Mouse (Mus musculus): ENCODE results near the gene Eef2k. TPM values are rescaled to one million over a fixed set of nuclear protein-coding genes. Genes with fewer than 3 reads are reported as not detected.

The Eef2k gene
- polyA plus RNA-seq, 1 experiment from 2014 or later, result 27.9 TPM

- Histone ChIP-seq H3K27me3 (ENCODE audit: insufficient read depth, low read length) (no peaks in the 10 kb centered on the region), H3K27ac (ENCODE audit: low read length) (0 out of 2 replicates have a peak overlapping the region, but pooled peaks have one; percentile 39), H3K9me3 (ENCODE audit: low read length) (no peaks in the 10 kb centered on the region), H3K4me2 (replicated peaks; ENCODE audit: low read depth, low read length) (no peak overlapping the region), H3K36me3 (ENCODE audit: insufficient read depth, low read length) (peaks cover 12% of the 10 kb centered on the region; the same call in 1 of the 2 replicates), H3K4me3 (ENCODE audit: low read length) (no peak overlapping the region), H3K9ac (replicated peaks; ENCODE audit: low read length) (0 out of 2 replicates have a peak overlapping the region, but pooled peaks have one; percentile 45), H3K4me1 (ENCODE audit: insufficient read depth, low read length) (peaks cover 54% of the 10 kb centered on the region)
- ATAC-seq (ENCODE audit: low FRiP score, low TSS enrichment), result no peak
- WGBS, result 35% methylated on average over 7 of the region's 7 CpGs
Measured at GRCm38 (mm10) chr7:120862626-120863025, 20.0 kb downstream of the Eef2k start.

- no peak for ATAC-seq (ENCODE audit: low FRiP score, low TSS enrichment)
- WGBS, result 47% methylated on average over 5 of the region's 5 CpGs
- H3K4me1 ChIP-seq (ENCODE audit: insufficient read depth, low read length), result peaks cover 54% of the 10 kb centered on the region
Measured at GRCm38 (mm10) chr7:120863476-120863875, 20.8 kb downstream of the Eef2k start.

GRCm38 (mm10) chr7:120865100-120865499, 22.5 kb downstream of the Eef2k start:
- Histone ChIP-seq H3K4me1 (ENCODE audit: insufficient read depth, low read length) (peaks cover 60% of the 10 kb centered on the region), H3K27me3 (ENCODE audit: insufficient read depth, low read length) (no peaks in the 10 kb centered on the region), H3K36me3 (ENCODE audit: insufficient read depth, low read length) (0 out of 2 replicates have a peak, but pooled peaks cover under 1% of the 10 kb centered on the region), H3K4me3 (ENCODE audit: low read length) (no peak overlapping the region), H3K4me2 (replicated peaks; ENCODE audit: low read depth, low read length) (peak overlapping the region; percentile 15), H3K27ac (ENCODE audit: low read length) (peak overlapping the region; percentile 75; the same call in 1 of the 2 replicates), H3K9ac (replicated peaks; ENCODE audit: low read length) (0 out of 2 replicates have a peak overlapping the region, but pooled peaks have one; percentile 15), H3K9me3 (ENCODE audit: low read length) (no peaks in the 10 kb centered on the region)
- ATAC-seq (ENCODE audit: low FRiP score, low TSS enrichment), result peak; percentile 93
- 13% methylated on average over 7 of the region's 7 CpGs for WGBS

More at GRCm38 (mm10) chr7:120863476-120863875, 20.8 kb downstream of the Eef2k start:
- Histone ChIP-seq H3K9ac (replicated peaks; ENCODE audit: low read length) (peak overlapping the region; percentile 45), H3K36me3 (ENCODE audit: insufficient read depth, low read length) (peaks cover 9% of the 10 kb centered on the region; the same call in 1 of the 2 replicates), H3K4me3 (ENCODE audit: low read length) (no peak overlapping the region), H3K9me3 (ENCODE audit: low read length) (no peaks in the 10 kb centered on the region), H3K27me3 (ENCODE audit: insufficient read depth, low read length) (no peaks in the 10 kb centered on the region), H3K27ac (ENCODE audit: low read length) (0 out of 2 replicates have a peak overlapping the region, but pooled peaks have one; percentile 39), H3K4me2 (replicated peaks; ENCODE audit: low read depth, low read length) (no peak overlapping the region)

GRCm38 (mm10) chr7:120865832-120866231, 23.2 kb downstream of the Eef2k start:
- WGBS, result 65% methylated on average over 4 of the region's 4 CpGs
- no peaks in the 10 kb centered on the region for H3K27me3 ChIP-seq (ENCODE audit: insufficient read depth, low read length)
- peak overlapping the region; percentile 75 for H3K27ac ChIP-seq (ENCODE audit: low read length)
- H3K4me1 ChIP-seq (ENCODE audit: insufficient read depth, low read length), result peaks cover 56% of the 10 kb centered on the region
- ATAC-seq (ENCODE audit: low FRiP score, low TSS enrichment), result peak; percentile 36; the same call in 1 of the 2 replicates
- no peak overlapping the region for H3K4me3 ChIP-seq (ENCODE audit: low read length)
- no peaks in the 10 kb centered on the region for H3K9me3 ChIP-seq (ENCODE audit: low read length)
- H3K36me3 ChIP-seq (ENCODE audit: insufficient read depth, low read length), result no peaks in the 10 kb centered on the region
- no peak overlapping the region for H3K4me2 ChIP-seq (replicated peaks; ENCODE audit: low read depth, low read length)
- no peak overlapping the region; the same call in 1 of the 2 replicates for H3K9ac ChIP-seq (replicated peaks; ENCODE audit: low read length)

GRCm38 (mm10) chr7:120866684-120867083, 24.1 kb downstream of the Eef2k start:
- Histone ChIP-seq H3K4me2 (replicated peaks; ENCODE audit: low read depth, low read length) (no peak overlapping the region), H3K27ac (ENCODE audit: low read length) (no peak overlapping the region), H3K4me1 (ENCODE audit: insufficient read depth, low read length) (peaks cover 48% of the 10 kb centered on the region), H3K36me3 (ENCODE audit: insufficient read depth, low read length) (no peaks in the 10 kb centered on the region), H3K9me3 (ENCODE audit: low read length) (no peaks in the 10 kb centered on the region), H3K9ac (replicated peaks; ENCODE audit: low read length) (no peak overlapping the region), H3K27me3 (ENCODE audit: insufficient read depth, low read length) (no peaks in the 10 kb centered on the region), H3K4me3 (ENCODE audit: low read length) (no peak overlapping the region)
- 86% methylated on average over 2 of the region's 2 CpGs for WGBS
- ATAC-seq (ENCODE audit: low FRiP score, low TSS enrichment), result no peak

- Histone ChIP-seq H3K36me3 (ENCODE audit: insufficient read depth, low read length) (no peaks in the 10 kb centered on the region), H3K4me1 (ENCODE audit: insufficient read depth, low read length) (peaks cover 38% of the 10 kb centered on the region), H3K9ac (replicated peaks; ENCODE audit: low read length) (no peak overlapping the region), H3K9me3 (ENCODE audit: low read length) (no peaks in the 10 kb centered on the region), H3K27ac (ENCODE audit: low read length) (no peak overlapping the region), H3K4me3 (ENCODE audit: low read length) (no peak overlapping the region), H3K4me2 (replicated peaks; ENCODE audit: low read depth, low read length) (no peak overlapping the region), H3K27me3 (ENCODE audit: insufficient read depth, low read length) (no peaks in the 10 kb centered on the region)
- ATAC-seq (ENCODE audit: low FRiP score, low TSS enrichment), result no peak
- WGBS, result 64% methylated on average over 1 of the region's 1 CpGs
Measured at GRCm38 (mm10) chr7:120867720-120868119, 25.1 kb downstream of the Eef2k start.

- no peaks in the 10 kb centered on the region for H3K27me3 ChIP-seq (ENCODE audit: insufficient read depth, low read length)
- no peak overlapping the region for H3K4me2 ChIP-seq (replicated peaks; ENCODE audit: low read depth, low read length)
- no peak overlapping the region for H3K9ac ChIP-seq (replicated peaks; ENCODE audit: low read length)
- H3K36me3 ChIP-seq (ENCODE audit: insufficient read depth, low read length), result no peaks in the 10 kb centered on the region
- 36% methylated on average over 5 of the region's 5 CpGs for WGBS
- H3K27ac ChIP-seq (ENCODE audit: low read length), result peak overlapping the region; percentile 29
- no peak overlapping the region for H3K4me3 ChIP-seq (ENCODE audit: low read length)
- no peaks in the 10 kb centered on the region for H3K9me3 ChIP-seq (ENCODE audit: low read length)
- ATAC-seq (ENCODE audit: low FRiP score, low TSS enrichment), result peak; percentile 46; the same call in 1 of the 2 replicates
- peaks cover 19% of the 10 kb centered on the region for H3K4me1 ChIP-seq (ENCODE audit: insufficient read depth, low read length)
Measured at GRCm38 (mm10) chr7:120869883-120870282, 27.3 kb downstream of the Eef2k start.

- no peak overlapping the region for H3K4me3 ChIP-seq (ENCODE audit: low read length)
- ATAC-seq (ENCODE audit: low FRiP score, low TSS enrichment), result no peak
- no peaks in the 10 kb centered on the region for H3K27me3 ChIP-seq (ENCODE audit: insufficient read depth, low read length)
- 73% methylated on average over 5 of the region's 5 CpGs for WGBS
- H3K4me1 ChIP-seq (ENCODE audit: insufficient read depth, low read length), result peaks cover 13% of the 10 kb centered on the region
- peak overlapping the region; percentile 29 for H3K27ac ChIP-seq (ENCODE audit: low read length)
- H3K4me2 ChIP-seq (replicated peaks; ENCODE audit: low read depth, low read length), result no peak overlapping the region
- no peaks in the 10 kb centered on the region for H3K36me3 ChIP-seq (ENCODE audit: insufficient read depth, low read length)
- H3K9me3 ChIP-seq (ENCODE audit: low read length), result no peaks in the 10 kb centered on the region
- H3K9ac ChIP-seq (replicated peaks; ENCODE audit: low read length), result no peak overlapping the region
Measured at GRCm38 (mm10) chr7:120870431-120871008, 27.9 kb downstream of the Eef2k start.

GRCm38 (mm10) chr7:120873083-120873482, 30.5 kb downstream of the Eef2k start:
- no peaks in the 10 kb centered on the region for H3K9me3 ChIP-seq (ENCODE audit: low read length)
- H3K27me3 ChIP-seq (ENCODE audit: insufficient read depth, low read length), result no peaks in the 10 kb centered on the region
- H3K27ac ChIP-seq (ENCODE audit: low read length), result no peak overlapping the region
- H3K4me2 ChIP-seq (replicated peaks; ENCODE audit: low read depth, low read length), result no peak overlapping the region
- no peak overlapping the region for H3K9ac ChIP-seq (replicated peaks; ENCODE audit: low read length)
- H3K4me3 ChIP-seq (ENCODE audit: low read length), result no peak overlapping the region
- H3K36me3 ChIP-seq (ENCODE audit: insufficient read depth, low read length), result no peaks in the 10 kb centered on the region
- ATAC-seq (ENCODE audit: low FRiP score, low TSS enrichment), result no peak
- H3K4me1 ChIP-seq (ENCODE audit: insufficient read depth, low read length), result peaks cover 6% of the 10 kb centered on the region; the same call in 1 of the 2 replicates
- 72% methylated on average over 12 of the region's 12 CpGs for WGBS

- no peak overlapping the region for H3K27ac ChIP-seq (ENCODE audit: low read length)
- H3K4me3 ChIP-seq (ENCODE audit: low read length), result no peak overlapping the region
- H3K9ac ChIP-seq (replicated peaks; ENCODE audit: low read length), result no peak overlapping the region
- WGBS, result 92% methylated on average over 3 of the region's 3 CpGs
- H3K4me1 ChIP-seq (ENCODE audit: insufficient read depth, low read length), result 0 out of 2 replicates have a peak, but pooled peaks cover 6% of the 10 kb centered on the region
- ATAC-seq (ENCODE audit: low FRiP score, low TSS enrichment), result no peak
- no peaks in the 10 kb centered on the region for H3K9me3 ChIP-seq (ENCODE audit: low read length)
- H3K36me3 ChIP-seq (ENCODE audit: insufficient read depth, low read length), result no peaks in the 10 kb centered on the region
- H3K4me2 ChIP-seq (replicated peaks; ENCODE audit: low read depth, low read length), result no peak overlapping the region
- H3K27me3 ChIP-seq (ENCODE audit: insufficient read depth, low read length), result no peaks in the 10 kb centered on the region
Measured at GRCm38 (mm10) chr7:120874021-120874420, 31.4 kb downstream of the Eef2k start.
